Mouse (Mus musculus) midbrain, embryonic 12.5 days (tissue): ENCODE measurements around the gene Ccdc62. TPM values are rescaled to one million over a fixed set of nuclear protein-coding genes. Genes with fewer than 3 reads are reported as not detected.

ENCODE experiments used
- ATAC-seq: fragments of 200-750 bp; cut with Nextera tagmentation; 2 replicates; pipeline ENCODE4 v1.8.0; 2017; ENCODE audit warnings: low read depth, moderate TSS enrichment, moderate library complexity; ENCODE audit not compliant: low FRiP score
- H3K27ac ChIP-seq: fragments of 300-500 bp; sonication (generic); replicated peaks from 2 replicates; pipeline ENCODE4 v1.5.1; 2016; ENCODE audit warnings: mild to moderate bottlenecking
- H3K27me3 ChIP-seq: fragments of 300-500 bp; sonication (generic); 2 replicates; pipeline ENCODE4 v1.6.1; 2016; ENCODE audit warnings: mild to moderate bottlenecking
- H3K36me3 ChIP-seq: fragments of 300-500 bp; sonication (generic); 2 replicates; pipeline ENCODE4 v1.6.1; 2016
- H3K4me1 ChIP-seq: fragments of 300-500 bp; sonication (generic); 2 replicates; pipeline ENCODE4 v1.6.1; 2016
- H3K4me2 ChIP-seq: fragments of 300-500 bp; sonication (generic); replicated peaks from 2 replicates; pipeline ENCODE4 v1.6.1; 2016; ENCODE audit warnings: mild to moderate bottlenecking, moderate library complexity
- H3K4me3 ChIP-seq: fragments of 300-500 bp; sonication (generic); 2 replicates; pipeline ENCODE4 v1.5.1; 2016; ENCODE audit warnings: mild to moderate bottlenecking
- H3K9ac ChIP-seq: fragments of 300-500 bp; sonication (generic); replicated peaks from 2 replicates; pipeline ENCODE4 v1.6.1; 2016; ENCODE audit warnings: mild to moderate bottlenecking, moderate library complexity
- H3K9me3 ChIP-seq: fragments of 300-500 bp; sonication (generic); 2 replicates; pipeline ENCODE4 v1.6.1; 2016; ENCODE audit warnings: mild to moderate bottlenecking
- WGBS: fragments of 180-500 bp; shearing (Covaris S2); methylation state at CpG from one replicate; pipeline ENCODE4 v1.1.7; 2016; 5-methylcytosine and 5-hydroxymethylcytosine counted together
- polyA plus RNA-seq: library from polyadenylated mRNA; unstranded; fragments of >200 nt; fragmentation: Nextera tagmentation; extraction: Ambion mirVana; gene quantifications from 2 replicates; pipeline ENCODE4 v1.2.1, GENCODE M21; 2016

Ccdc62 gene
- polyA plus RNA-seq, 1 experiment from 2014 or later, result 6.1 TPM

DNA sequence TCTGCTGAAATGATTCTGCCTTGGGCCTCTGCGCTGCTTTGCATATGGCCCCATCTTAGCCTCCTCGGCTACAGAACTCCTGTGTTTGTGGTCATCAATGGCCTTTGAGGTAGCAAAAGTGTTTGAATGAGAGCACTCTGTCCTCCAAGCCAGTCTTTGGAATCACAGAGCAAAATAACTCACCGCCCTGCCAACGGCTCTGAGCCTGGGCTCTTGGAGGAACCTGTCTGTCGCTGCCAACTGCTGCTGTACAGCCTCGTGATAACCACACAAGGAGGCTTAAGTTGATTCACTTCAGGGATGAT lies 50.7 kb downstream of the Ccdc62 start:
- H3K4me2 ChIP-seq, result no peak overlapping the region
- H3K4me1 ChIP-seq, result no peaks in the 10 kb centered on the region; the same call in 1 of the 2 replicates
- no peak overlapping the region for H3K27ac ChIP-seq
- 84% methylated on average over 6 of the region's 6 CpGs for WGBS
- no peaks in the 10 kb centered on the region for H3K36me3 ChIP-seq
- no peak overlapping the region for H3K4me3 ChIP-seq
- peaks cover 4% of the 10 kb centered on the region for H3K27me3 ChIP-seq
- ATAC-seq, result no peak
- H3K9ac ChIP-seq, result no peak overlapping the region
- no peaks in the 10 kb centered on the region for H3K9me3 ChIP-seq

DNA sequence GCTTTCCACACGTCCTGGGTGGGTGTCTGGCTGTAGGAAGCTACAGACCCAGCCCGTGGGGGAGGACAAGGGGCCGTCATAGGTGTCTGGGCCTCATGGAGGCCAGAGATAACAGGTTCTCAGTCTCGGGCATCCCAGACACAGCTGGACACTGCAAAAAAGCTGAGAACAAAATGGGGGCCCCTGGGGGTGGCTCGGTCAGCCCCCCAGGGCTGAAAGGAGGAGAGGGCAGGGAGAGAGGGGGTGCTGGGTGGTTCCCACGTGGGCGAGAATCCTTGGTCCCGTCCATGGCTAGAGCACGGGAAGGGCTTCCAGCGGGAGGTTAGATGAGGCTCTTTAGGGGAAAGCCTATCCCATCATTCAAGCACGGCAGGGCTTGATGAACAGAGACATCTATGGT lies 52.4 kb downstream of the Ccdc62 start:
- Histone ChIP-seq H3K36me3 (no peaks in the 10 kb centered on the region), H3K27ac (no peak overlapping the region), H3K4me3 (no peak overlapping the region), H3K27me3 (0 out of 2 replicates have a peak, but pooled peaks cover 3% of the 10 kb centered on the region), H3K9me3 (no peaks in the 10 kb centered on the region), H3K9ac (no peak overlapping the region), H3K4me2 (no peak overlapping the region), H3K4me1 (no peaks in the 10 kb centered on the region)
- 78% methylated on average over 11 of the region's 11 CpGs for WGBS
- no peak for ATAC-seq

DNA sequence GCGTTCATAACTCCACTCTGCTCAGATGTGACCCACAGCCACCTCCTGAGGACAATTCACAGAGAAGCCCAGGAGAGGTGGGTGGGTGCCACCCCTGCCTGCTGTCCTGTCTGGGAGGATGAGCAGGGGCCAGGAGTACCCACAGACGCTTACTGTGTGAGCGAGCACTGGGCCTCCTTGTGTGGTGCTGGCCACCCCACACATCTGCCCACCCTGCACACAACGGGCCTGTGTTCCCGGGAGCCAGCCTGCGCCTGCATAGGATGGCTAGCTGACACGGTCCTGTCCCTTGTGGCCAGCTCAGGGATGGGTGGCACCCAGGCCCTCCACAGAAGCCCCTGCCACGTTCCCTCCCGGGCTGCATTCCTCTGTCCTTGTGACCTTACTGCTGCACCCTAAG lies 55.0 kb downstream of the Ccdc62 start:
- H3K4me1 ChIP-seq, result peaks cover 6% of the 10 kb centered on the region; the same call in 1 of the 2 replicates
- 0 out of 2 replicates have a peak, but pooled peaks cover 10% of the 10 kb centered on the region for H3K27me3 ChIP-seq
- WGBS, result 81% methylated on average over 9 of the region's 9 CpGs
- no peak overlapping the region for H3K9ac ChIP-seq
- H3K27ac ChIP-seq, result no peak overlapping the region
- H3K4me2 ChIP-seq, result no peak overlapping the region
- no peaks in the 10 kb centered on the region for H3K36me3 ChIP-seq
- H3K9me3 ChIP-seq, result no peaks in the 10 kb centered on the region
- no peak for ATAC-seq
- H3K4me3 ChIP-seq, result no peak overlapping the region

DNA sequence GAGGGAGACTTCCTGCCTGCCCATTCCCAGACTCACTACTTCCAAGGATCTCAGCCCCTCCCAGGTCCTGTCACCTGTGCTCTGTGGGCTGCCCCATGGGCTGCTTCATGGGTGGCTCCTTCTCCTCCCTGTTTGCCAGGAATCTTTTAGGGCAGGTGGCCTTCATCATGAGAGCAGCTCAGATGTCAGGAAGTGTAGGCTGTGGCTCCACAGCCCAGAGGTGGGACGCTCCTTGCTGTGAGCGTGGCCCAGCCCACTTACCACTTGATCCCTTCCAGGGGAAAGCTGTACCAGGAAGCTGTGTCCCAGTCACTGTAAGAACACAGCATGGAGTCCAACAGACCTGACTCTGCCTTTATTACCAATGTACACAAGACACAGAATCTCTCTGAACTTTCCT lies 56.4 kb downstream of the Ccdc62 start:
- Histone ChIP-seq H3K4me3 (no peak overlapping the region), H3K4me1 (peaks cover 6% of the 10 kb centered on the region; the same call in 1 of the 2 replicates), H3K9me3 (no peaks in the 10 kb centered on the region), H3K4me2 (no peak overlapping the region), H3K9ac (no peak overlapping the region), H3K36me3 (no peaks in the 10 kb centered on the region), H3K27ac (no peak overlapping the region), H3K27me3 (peaks cover 22% of the 10 kb centered on the region; the same call in 1 of the 2 replicates)
- whole genome bisulfite sequencing, result 86% methylated on average over 2 of the region's 2 CpGs
- no peak for ATAC-seq

- Histone ChIP-seq H3K27ac (no peak overlapping the region), H3K36me3 (no peaks in the 10 kb centered on the region), H3K9ac (no peak overlapping the region), H3K9me3 (no peaks in the 10 kb centered on the region), H3K4me1 (peaks cover 6% of the 10 kb centered on the region; the same call in 1 of the 2 replicates), H3K4me2 (no peak overlapping the region), H3K27me3 (peaks cover 27% of the 10 kb centered on the region; the same call in 1 of the 2 replicates), H3K4me3 (no peak overlapping the region)
- ATAC-seq, result no peak
- 81% methylated on average over 4 of the region's 4 CpGs for WGBS
Measured at GRCm38 (mm10) chr5:123987511-123987910, 57.0 kb downstream of the Ccdc62 start.

DNA sequence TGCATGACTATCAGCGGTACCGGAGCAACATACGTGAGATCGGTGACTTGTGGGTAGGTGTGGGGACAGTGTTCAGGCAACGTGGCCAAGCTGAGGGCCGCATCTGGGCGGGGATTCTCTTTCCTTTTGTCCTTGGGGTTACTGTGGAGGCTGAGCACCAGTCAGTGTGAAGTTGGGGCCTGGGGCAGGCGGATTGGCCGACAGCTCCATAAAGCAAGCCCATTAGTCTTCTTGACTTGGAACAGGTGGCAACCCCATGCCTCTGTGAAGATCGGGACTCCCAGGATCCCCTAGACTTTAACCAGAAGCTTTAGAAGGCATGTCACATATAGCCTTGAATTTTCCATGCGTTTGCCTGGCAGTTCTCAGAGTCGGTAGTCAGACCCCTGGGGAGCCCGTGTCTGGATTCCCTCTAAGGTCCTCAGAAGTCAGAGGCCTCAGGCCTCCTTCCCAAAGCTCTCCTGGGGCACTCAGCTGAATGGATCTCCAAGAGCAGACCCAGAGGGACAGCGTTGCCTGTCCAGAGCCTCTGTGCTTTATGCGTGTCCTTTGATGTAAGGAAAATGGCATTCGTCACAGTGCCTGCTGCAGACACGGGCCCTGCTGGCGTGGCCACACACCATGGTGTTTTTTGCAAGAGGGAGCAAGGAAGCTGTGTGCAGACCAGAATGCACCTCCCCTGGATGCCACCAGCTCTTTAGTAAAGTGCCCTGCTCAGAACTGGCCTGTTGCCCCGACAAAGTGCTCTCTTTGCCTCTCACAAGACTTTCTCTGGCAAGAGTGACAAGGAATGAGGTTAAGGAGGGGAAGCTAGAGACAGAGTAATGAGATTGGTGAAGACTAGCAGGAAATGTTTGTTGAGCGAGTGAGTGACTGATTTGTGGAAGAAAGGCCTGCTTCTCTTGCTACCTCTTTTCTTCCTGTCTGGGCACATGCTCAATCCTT lies 59.7 kb downstream of the Ccdc62 start:
- 71% methylated on average over 20 of the region's 20 CpGs for WGBS
- Histone ChIP-seq H3K9me3 (no peaks in the 10 kb centered on the region), H3K36me3 (no peaks in the 10 kb centered on the region), H3K27me3 (peaks cover 30% of the 10 kb centered on the region; the same call in 1 of the 2 replicates), H3K4me2 (no peak overlapping the region), H3K27ac (no peak overlapping the region), H3K4me1 (peaks cover 6% of the 10 kb centered on the region; the same call in 1 of the 2 replicates), H3K4me3 (no peak overlapping the region), H3K9ac (no peak overlapping the region)
- 0 out of 2 replicates have a peak, but pooled peaks have one; percentile 31 for ATAC-seq

DNA sequence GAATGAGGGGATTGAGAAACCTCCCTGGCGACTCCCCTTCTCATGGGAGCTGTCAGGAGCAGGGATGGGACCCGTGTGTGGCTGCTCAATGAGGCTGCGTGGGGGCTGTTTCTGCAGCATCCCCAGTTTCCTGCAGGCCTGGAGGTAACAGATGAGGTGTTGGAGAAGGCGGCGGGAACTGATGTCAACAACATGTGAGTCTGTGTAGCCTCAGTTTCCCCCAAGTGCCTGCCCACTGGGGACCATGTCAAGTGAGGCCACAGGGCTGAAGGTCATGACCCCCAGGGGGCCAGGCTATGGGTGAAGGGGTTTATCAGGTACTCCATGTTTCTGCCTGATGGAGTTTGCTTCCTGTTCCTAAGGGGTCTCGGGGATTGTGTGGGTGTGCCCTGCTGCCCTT lies 60.8 kb downstream of the Ccdc62 start:
- 88% methylated on average over 6 of the region's 6 CpGs for WGBS
- Histone ChIP-seq H3K9me3 (no peaks in the 10 kb centered on the region), H3K36me3 (no peaks in the 10 kb centered on the region), H3K4me2 (no peak overlapping the region), H3K4me1 (peaks cover 6% of the 10 kb centered on the region; the same call in 1 of the 2 replicates), H3K9ac (no peak overlapping the region), H3K27ac (no peak overlapping the region), H3K4me3 (no peak overlapping the region), H3K27me3 (peaks cover 30% of the 10 kb centered on the region; the same call in 1 of the 2 replicates)
- ATAC-seq, result no peak

- H3K9ac ChIP-seq, result no peak overlapping the region
- peaks cover 27% of the 10 kb centered on the region; the same call in 1 of the 2 replicates for H3K27me3 ChIP-seq
- H3K4me2 ChIP-seq, result no peak overlapping the region
- no peak overlapping the region for H3K4me3 ChIP-seq
- ATAC-seq, result no peak
- H3K36me3 ChIP-seq, result no peaks in the 10 kb centered on the region
- no peaks in the 10 kb centered on the region for H3K9me3 ChIP-seq
- no peak overlapping the region for H3K27ac ChIP-seq
- H3K4me1 ChIP-seq, result peaks cover 9% of the 10 kb centered on the region; the same call in 1 of the 2 replicates
- 81% methylated on average over 10 of the region's 10 CpGs for WGBS
Measured at GRCm38 (mm10) chr5:123992193-123992637, 61.7 kb downstream of the Ccdc62 start.

GRCm38 (mm10) chr5:123992794-123993193 lies 62.3 kb downstream of the Ccdc62 start:
- H3K9ac ChIP-seq, result no peak overlapping the region
- no peak for ATAC-seq
- no peak overlapping the region for H3K4me3 ChIP-seq
- no peaks in the 10 kb centered on the region for H3K36me3 ChIP-seq
- peaks cover 27% of the 10 kb centered on the region; the same call in 1 of the 2 replicates for H3K27me3 ChIP-seq
- no peak overlapping the region for H3K4me2 ChIP-seq
- no peak overlapping the region for H3K27ac ChIP-seq
- peaks cover 13% of the 10 kb centered on the region; the same call in 1 of the 2 replicates for H3K4me1 ChIP-seq
- 29% methylated on average over 5 of the region's 5 CpGs for WGBS
- no peaks in the 10 kb centered on the region for H3K9me3 ChIP-seq

DNA sequence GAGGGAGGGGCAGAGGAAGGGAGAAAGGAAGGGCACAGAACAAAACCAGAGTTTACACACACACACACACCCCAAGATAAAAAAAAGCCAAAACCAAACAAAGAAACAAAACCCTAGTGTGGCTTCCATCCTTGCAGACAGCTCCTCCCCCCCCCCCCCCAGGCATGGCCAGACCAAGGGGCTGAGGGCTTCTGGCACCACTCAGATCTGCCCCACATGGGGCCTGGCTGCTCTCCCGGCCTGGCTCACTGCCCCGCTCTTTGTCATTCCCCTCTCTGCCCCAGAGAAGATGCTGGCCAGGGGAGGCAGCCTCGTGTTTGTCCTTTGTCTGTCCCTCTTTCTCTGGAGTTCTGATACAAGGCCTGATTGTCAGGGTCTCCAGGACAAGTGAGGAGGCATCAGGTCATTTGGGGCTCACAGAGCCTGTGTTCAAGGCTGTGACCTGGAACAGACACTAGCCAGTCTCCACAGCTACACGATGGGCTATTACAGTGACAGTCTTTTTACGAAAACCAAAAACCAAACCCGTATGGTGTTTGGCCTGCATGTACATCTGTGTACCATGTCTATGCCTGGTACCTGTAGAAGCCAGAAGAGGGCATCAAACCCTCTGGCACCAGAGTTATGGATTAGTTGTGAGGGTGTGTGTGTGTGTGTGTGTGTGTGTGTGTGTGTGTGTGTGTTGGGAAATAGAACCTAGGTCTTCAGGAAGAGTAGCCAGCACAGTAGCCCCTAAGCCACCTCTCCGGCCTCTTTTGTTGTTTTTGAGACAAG lies 63.0 kb downstream of the Ccdc62 start:
- ATAC-seq, result no peak; the same call in 1 of the 2 replicates
- Histone ChIP-seq H3K27ac (no peak overlapping the region), H3K4me3 (no peak overlapping the region), H3K36me3 (no peaks in the 10 kb centered on the region), H3K4me1 (peaks cover 13% of the 10 kb centered on the region; the same call in 1 of the 2 replicates), H3K4me2 (no peak overlapping the region), H3K9ac (no peak overlapping the region), H3K27me3 (peaks cover 27% of the 10 kb centered on the region; the same call in 1 of the 2 replicates), H3K9me3 (no peaks in the 10 kb centered on the region)
- WGBS, result 67% methylated on average over 7 of the region's 7 CpGs

DNA sequence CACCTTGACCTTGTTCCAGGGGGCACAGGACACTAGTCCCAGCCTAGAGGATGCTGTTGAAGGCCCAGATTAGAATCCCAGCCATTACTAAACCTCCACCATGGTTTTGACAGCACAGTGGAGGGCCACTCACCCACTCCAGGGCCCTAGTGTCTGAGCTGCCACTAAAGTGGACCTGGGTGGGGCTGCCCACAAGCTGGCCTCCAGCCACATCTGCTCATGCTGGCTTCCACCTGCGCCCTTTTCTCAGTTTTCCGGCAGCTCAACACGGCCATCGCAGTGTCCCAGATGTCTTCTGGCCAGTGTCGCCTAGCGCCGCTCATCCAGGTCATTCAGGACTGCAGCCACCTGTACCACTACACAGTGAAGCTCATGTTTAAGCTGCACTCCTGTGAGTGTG lies 64.0 kb downstream of the Ccdc62 start:
- no peak for ATAC-seq
- H3K4me1 ChIP-seq, result peaks cover 12% of the 10 kb centered on the region; the same call in 1 of the 2 replicates

More for the DNA sequence above, 64.0 kb downstream of the Ccdc62 start:
- H3K27me3 ChIP-seq, result peaks cover 20% of the 10 kb centered on the region; the same call in 1 of the 2 replicates
- H3K9me3 ChIP-seq, result no peaks in the 10 kb centered on the region
- no peak overlapping the region for H3K9ac ChIP-seq
- H3K36me3 ChIP-seq, result peaks cover 5% of the 10 kb centered on the region; the same call in 1 of the 2 replicates
- H3K4me2 ChIP-seq, result no peak overlapping the region
- H3K27ac ChIP-seq, result no peak overlapping the region
- 95% methylated on average over 7 of the region's 7 CpGs for WGBS
- H3K4me3 ChIP-seq, result no peak overlapping the region
